ENCODE assay signal across 8 mouse cellular contexts in the genomic region with DNA sequence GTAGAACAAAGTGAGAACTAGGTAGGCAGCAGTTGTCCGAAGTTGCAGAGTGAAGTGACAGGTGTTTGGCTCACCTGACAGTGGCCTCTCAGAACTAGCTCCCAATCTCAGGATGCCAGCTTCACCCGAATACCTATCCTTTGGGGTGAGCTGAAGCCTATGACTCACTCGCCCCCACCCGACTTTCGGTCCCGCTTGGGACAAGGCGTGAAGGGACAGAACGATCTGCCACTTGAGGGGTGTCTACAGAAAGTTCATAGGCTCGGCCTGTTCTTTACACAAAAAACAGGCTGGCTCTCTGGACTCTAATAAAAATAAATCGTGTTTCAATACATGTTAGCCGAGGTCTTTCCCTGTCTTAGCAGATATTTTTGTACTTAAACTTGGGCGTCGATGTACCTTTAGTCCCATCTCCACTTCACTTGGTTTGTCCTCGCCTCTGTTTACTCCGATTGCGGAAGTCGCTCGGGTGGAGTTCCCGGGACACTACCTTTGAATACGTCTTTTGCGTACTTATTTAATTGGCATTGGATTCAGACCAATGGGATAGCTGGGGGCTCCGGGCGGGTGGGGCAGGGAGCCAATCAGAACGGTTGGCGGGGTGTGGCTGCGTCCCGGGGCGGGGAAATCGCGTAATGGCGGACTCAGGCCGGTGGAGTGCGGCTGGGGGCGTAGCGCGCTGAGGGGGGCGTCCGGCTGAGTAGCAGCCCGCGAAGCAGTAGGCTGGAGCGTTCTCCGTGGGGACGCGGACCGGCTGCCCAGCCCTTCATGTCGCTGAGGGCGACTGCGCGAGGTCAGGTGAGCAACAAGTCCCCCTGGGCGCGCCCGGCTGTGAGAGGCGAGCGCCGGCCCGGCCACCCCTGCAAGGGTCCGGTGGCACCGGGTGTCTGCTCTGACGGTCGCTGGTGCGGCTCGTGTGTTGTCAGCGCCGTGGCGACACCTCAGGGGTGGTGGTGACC. TPM values are rescaled to one million over a fixed set of nuclear protein-coding genes. Genes with fewer than 3 reads are reported as not detected.
DNase-seq lines count a peak whose midpoint lies in the region; ATAC-seq and TF ChIP-seq lines count a peak whose summit lies in the region.

A gene (plus strand): TSS at position 575 of the 959 bp plus-strand sequence.

- TF ChIP-seq POLR2A in cortical plate, adult 2 months (IDR thresholded peaks at IDR 0.05; ENCODE audit: extremely low read depth, insufficient read depth, low read length): peak; percentile 55; the same call in 1 of the 2 replicates

- no peaks in the 10 kb centered on the region for H3K9me3 ChIP-seq in megakaryocyte, embryonic 14.5 days

- peak; percentile 86 for ATAC-seq in activated CD4-positive, CD25-positive, alpha-beta regulatory T cell, adult 4 months

- DNase-seq in gastrocnemius, adult 8-10 months (ENCODE audit: low spot score in 2 of 2): peak; percentile 73 to 82
- DNase-seq in hindlimb bud, embryonic 11.5 days (ENCODE audit: extremely low spot score, low read depth, low spot score): peak; percentile 98
- peak; percentile 76 to 79 for DNase-seq in left cerebral cortex, adult 8-10 months (ENCODE audit: low spot score in 2 of 2)
- DNase-seq in right cerebral cortex, postnatal 10 days (ENCODE audit: low spot score in 2 of 2): peak; percentile 92 to 93
- DNase-seq in urinary bladder, postnatal 25 days (ENCODE audit: low spot score): peak; percentile 87

- no peaks in the 10 kb centered on the region for H3K4me1 ChIP-seq in cortical plate, adult 2 months (ENCODE audit: control insufficient read depth, insufficient read depth, low read length)
- H3K4me1 ChIP-seq in megakaryocyte, embryonic 14.5 days: peaks cover 29% of the 10 kb centered on the region

- no peak for TF ChIP-seq CTCF in cortical plate, adult 2 months (IDR thresholded peaks at IDR 0.05; ENCODE audit: extremely low read depth, insufficient read depth, low read length)

- H3K27me3 ChIP-seq in megakaryocyte, embryonic 14.5 days (replicated peaks): no peaks in the 10 kb centered on the region

- H3K27ac ChIP-seq in cortical plate, adult 2 months (ENCODE audit: insufficient read depth, low read length): peak within 1 kb of the TSS; percentile 82

- H3K36me3 ChIP-seq in megakaryocyte, embryonic 14.5 days (replicated peaks; ENCODE audit: low read length): peaks cover 13% of the 10 kb centered on the region

- peak within 1 kb of the TSS; percentile 73 for H3K4me3 ChIP-seq in cortical plate, adult 2 months (ENCODE audit: insufficient read depth, low read length)
- H3K4me3 ChIP-seq in megakaryocyte, embryonic 14.5 days (replicated peaks): peak within 1 kb of the TSS; percentile 99

RNA-seq across cellular contexts. Expression of the gene that starts here (rescaled TPM):
- 100 to 1,000 TPM in 1 of 2 experiments, 10 to 100 TPM in 1; 83.0 to 104 TPM for polyA plus RNA-seq in activated CD4-positive, CD25-positive, alpha-beta regulatory T cell, adult 4 months (2017; shearing (Covaris generic))
- 14.7 and 15.6 TPM in 2 replicates for polyA plus RNA-seq in cortical plate, adult 2 months (2012; rRNA removed)
- total RNA-seq in gastrocnemius, adult 8-10 months (2022): 10 to 100 TPM; 18.8 to 27.9 (median 27.3) TPM
- 10 to 100 TPM; 27.4 to 42.1 (median 38.9) TPM for total RNA-seq in left cerebral cortex, adult 8-10 months (2022)
- 43.7 and 76.2 TPM in 2 replicates for polyA plus RNA-seq in megakaryocyte, embryonic 14.5 days (2012; ENCODE audit: insufficient read depth, low replicate concordance)

Comparison
In these comparisons a context has a peak if more than half of its experiments do, and no peak if none do; other contexts are left out.
1. Peak in every context shown above with its lines: DNase-seq, ATAC-seq, H3K4me3 ChIP-seq and H3K27ac ChIP-seq.